Comparison of ENCODE assay signal across 28 mouse cellular contexts in the genomic region with DNA sequence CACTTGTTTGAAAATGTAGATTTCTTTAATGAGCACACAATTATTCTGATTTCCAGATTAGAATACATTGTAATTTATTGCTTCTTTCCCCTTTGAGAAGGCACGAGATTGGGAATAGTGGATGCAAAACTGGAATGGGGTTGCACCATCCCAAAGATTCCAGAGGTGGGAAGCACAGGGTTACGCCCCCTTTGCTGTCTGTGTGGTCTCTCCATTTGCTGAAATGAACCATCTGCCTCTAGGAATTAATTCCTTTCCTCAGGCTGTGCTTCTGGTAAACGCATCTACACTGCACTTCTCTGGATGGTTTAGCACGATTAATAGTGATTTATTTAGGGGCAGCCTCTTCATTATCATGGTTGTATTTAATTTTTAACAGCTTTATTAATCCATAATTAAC. TPM values are rescaled to one million over a fixed set of nuclear protein-coding genes. Genes with fewer than 3 reads are reported as not detected.
"Had no signal": no experiment of that assay in that cellular context is flagged by ENCODE, and none has a peak within 500 bp of the region (broad histone marks: within the 10 kb centered on the region; RNA-seq: fewer than 3 reads in every experiment).

No protein-coding gene starts in this region.

- H3K4me2 ChIP-seq: hindbrain, embryonic 15.5 days; limb, embryonic 13.5 days; liver, embryonic 12.5 days; liver, embryonic 15.5 days; midbrain, embryonic 11.5 days had no signal

- H3K36me3 ChIP-seq: hindbrain, embryonic 15.5 days; limb, embryonic 10.5 days; limb, embryonic 13.5 days; liver, embryonic 12.5 days; liver, embryonic 15.5 days had no signal

- H3K27ac ChIP-seq: hindbrain, embryonic 15.5 days; layer of hippocampus, adult 2 months; limb, embryonic 10.5 days; limb, embryonic 13.5 days; liver, embryonic 12.5 days; liver, embryonic 15.5 days had no signal

- H3K9me3 ChIP-seq: hindbrain, embryonic 15.5 days; limb, embryonic 10.5 days; limb, embryonic 13.5 days; liver, embryonic 12.5 days; liver, embryonic 15.5 days; megakaryocyte, embryonic 14.5 days had no signal

- H3K4me3 ChIP-seq: hindbrain, embryonic 15.5 days; layer of hippocampus, adult 2 months; limb, embryonic 10.5 days; limb, embryonic 13.5 days; liver, embryonic 12.5 days; liver, embryonic 15.5 days; megakaryocyte, embryonic 14.5 days had no signal

- H3K4me1 ChIP-seq: hindbrain, embryonic 15.5 days; limb, embryonic 10.5 days; limb, embryonic 13.5 days; liver, embryonic 12.5 days; liver, embryonic 15.5 days; megakaryocyte, embryonic 14.5 days had no signal

- H3K27me3 ChIP-seq: hindbrain, embryonic 15.5 days; limb, embryonic 13.5 days; liver, embryonic 12.5 days; liver, embryonic 15.5 days; megakaryocyte, embryonic 14.5 days had no signal

- ATAC-seq: intestine, postnatal 0 days; liver, embryonic 12.5 days had no signal

- H3K9ac ChIP-seq: hindbrain, embryonic 15.5 days; limb, embryonic 13.5 days; liver, embryonic 12.5 days; liver, embryonic 15.5 days had no signal

- DNase-seq: layer of hippocampus, adult 9-11 months; liver; lung, adult 2 months; lung, postnatal 14 days; midbrain, embryonic 14.5 days; thymus, adult 18-20 months; thymus, postnatal 36 days had no signal

RNA-seq across cellular contexts. Expression of a gene that starts 11.7 kb away (rescaled TPM):
- total RNA-seq: layer of hippocampus, adult 2 months; layer of hippocampus, postnatal 25 days; left cerebral cortex, adult 18-20 months; left cerebral cortex, postnatal 25 days; midbrain, postnatal 0 days had no signal
- polyA plus RNA-seq: hindbrain, embryonic 15.5 days; intestine, embryonic 14.5 days; intestine, postnatal 0 days; large intestine, adult 2 months; limb, embryonic 10.5 days; limb, embryonic 13.5 days; liver, embryonic 12.5 days; liver, embryonic 15.5 days; lung, adult 2 months; midbrain, embryonic 11.5 days; midbrain, embryonic 14.5 days; midbrain, postnatal 0 days; neural tube, embryonic 11.5 days; neural tube, embryonic 14.5 days; small intestine, adult 2 months; spleen, adult 2 months; stomach, embryonic 16.5 days; urinary bladder, adult 2 months had no signal
